Mouse (Mus musculus) spleen, adult 2 months (tissue): ENCODE measurements around the gene Pidd1.

Source experiments
- CTCF ChIP-seq: fragments of 200-500 bp; IDR thresholded peaks from 2 replicates; pipeline ENCODE4 v1.5.1; 2011; ENCODE audit warnings: mild to moderate bottlenecking, inconsistent platforms; ENCODE audit not compliant: insufficient read depth, insufficient read length, insufficient replicate concordance; ENCODE audit errors: extremely low read depth
- POLR2A ChIP-seq: fragments of 200-500 bp; IDR thresholded peaks from 2 replicates; pipeline ENCODE4 v1.6.1; 2011; ENCODE audit warnings: low read depth, low read length, inconsistent platforms

DNA sequence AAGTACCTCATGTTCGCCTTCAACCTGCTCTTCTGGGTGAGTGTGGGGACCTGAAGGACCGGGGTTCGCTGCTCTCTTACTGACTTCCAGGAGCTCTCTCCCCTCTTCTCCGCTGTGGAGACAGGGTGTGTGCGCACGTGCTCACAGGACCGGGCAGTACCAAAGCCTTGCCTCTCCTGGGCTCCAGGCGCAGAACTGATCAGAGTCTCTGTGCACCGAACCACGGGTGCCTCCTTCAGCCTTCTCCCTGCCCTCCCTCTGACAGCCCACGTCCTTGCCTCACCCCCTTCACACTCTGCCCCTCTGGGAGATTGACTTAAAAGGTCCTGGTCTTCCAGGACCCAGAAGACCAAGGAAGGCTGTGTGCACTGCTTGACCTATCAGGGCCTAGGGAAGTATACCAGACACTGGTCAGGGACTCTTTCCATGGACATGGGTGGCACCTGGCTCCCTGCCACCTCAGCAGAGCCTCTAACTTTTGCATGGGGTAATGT, 38.8 kb upstream of the Pidd1 start:
- TF ChIP-seq CTCF (no peak), POLR2A (no peak)
